Mouse (Mus musculus) heart, postnatal 0 days (tissue): ENCODE results near the gene Cep104.

ENCODE experiments used
- CTCF ChIP-seq: IDR thresholded peaks from 2 replicates; pipeline ENCODE4 v1.5.1; 2016; ENCODE audit warnings: antibody characterized with exemption, control low read depth, low read depth
- EP300 ChIP-seq: IDR thresholded peaks from 2 replicates; pipeline ENCODE4 v1.6.1; 2016; ENCODE audit warnings: antibody characterized with exemption, low read depth

GRCm38 (mm10) chr4:153945741-153946140 lies 29.3 kb upstream of the Cep104 start:
- no peak for TF ChIP-seq CTCF
- TF ChIP-seq EP300 = no peak
